Mouse (Mus musculus): ENCODE data around the gene Gm1604a.
"Not testable (repeated sequence)": the region's sequence is repeated elsewhere in the genome, so short reads cannot be mapped to it uniquely, and the experiment has no call there.

Gm1604a gene

GRCm38 (mm10) chr17:7025257-7025656 lies at the start of gene Gm1604a:
TSS of gene Gm1604a (plus strand) at chr17:7025568.
- peak in 1 of 2 experiments; percentile 3 for DNase-seq

DNA sequence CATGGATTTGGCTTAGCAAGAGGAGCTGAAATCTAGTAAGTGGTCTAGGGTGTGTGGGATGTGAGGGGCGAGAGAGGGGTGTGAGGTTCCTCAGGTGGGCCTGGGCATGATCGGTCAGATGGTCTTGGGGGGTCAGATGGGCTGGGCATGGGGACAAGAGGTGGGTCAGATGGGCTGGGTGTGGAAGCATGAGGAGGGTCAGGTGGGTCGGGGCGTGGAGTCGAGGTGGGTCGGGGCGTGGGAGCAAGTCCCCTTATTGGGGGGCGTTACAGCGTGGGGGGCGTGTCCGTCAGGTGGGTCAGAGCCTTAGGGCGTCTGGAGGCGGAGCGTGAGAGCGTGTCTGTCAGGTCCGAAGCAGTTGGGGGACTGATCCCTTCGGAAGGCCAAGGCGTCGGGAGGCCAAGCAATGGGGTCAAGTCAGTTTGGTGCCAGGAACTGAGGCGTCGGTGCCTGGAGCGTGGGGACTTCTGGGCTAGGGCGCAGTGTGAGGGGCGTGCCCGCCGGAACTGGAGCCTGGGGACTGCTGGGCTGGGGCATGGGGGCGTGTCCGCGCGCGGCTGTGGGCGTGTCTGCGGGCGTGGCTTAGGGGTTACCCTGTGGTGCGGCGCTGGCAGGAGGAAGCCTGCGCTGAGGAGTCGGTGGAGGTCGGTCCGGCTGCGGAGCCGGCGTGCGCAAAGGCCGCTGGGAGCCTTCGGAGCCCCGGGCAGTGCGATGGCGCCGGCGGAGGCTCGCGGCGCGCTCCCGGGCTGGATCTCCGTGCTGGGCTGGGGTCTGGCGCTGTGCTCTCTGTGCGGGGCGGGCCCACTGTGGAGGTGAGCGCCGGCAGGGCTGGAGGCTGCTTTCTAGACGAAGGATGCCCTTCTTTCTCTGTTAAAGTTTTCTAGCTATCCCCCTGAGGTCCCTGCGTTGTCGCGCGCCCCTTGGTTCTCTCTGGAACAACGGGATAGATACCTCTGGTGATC lies 46.8 kb upstream of the Gm1604a start, which contains the start of gene Gm49721:
Gm49721 (plus strand) TSS at position 618 of the 962 bp plus-strand sequence.
- DNase-seq, result peak; percentile 76 to 78

DNA sequence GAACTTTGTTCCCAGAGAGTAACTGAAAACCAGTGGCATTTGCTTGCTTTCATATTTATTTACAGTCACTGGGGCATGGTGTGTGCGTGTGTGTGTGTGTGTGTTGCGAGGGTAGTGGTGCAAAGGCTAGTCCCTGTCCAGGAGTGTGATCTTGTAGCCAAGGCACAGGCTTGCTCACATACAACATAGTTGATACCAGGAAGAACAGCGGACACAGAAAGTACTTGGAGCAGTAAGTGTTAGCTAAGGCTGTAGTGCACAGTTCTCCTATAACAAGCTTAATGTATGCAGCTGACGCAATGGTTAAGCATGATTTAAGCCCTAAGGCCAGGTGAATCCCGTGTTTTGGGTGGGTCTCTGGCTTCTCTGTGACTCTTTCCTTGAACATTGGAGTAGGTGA lies 46.0 kb upstream of the Gm1604a start:
- DNase-seq, result peak in 1 of 2 experiments; percentile 27

DNA sequence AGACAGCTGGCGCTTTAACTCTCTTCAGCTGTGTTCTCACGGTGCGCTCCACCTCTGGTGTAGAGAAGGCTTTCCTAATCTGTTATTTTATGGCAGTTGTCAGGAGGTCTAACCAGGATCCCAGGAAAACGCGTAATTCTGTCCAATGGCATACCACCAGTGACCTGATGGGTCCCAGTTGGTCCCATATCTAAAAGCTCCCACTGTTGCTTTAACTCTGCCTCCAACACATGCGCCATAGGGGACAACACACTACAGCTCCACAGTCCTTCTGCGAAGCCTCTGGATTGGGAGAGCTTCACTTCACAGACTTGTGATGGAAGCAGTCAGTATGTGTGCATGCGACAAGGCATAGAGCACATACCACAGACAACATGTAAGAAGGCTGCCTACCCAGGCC lies 45.2 kb upstream of the Gm1604a start:
- DNase-seq, result not testable (repeated sequence)

GRCm38 (mm10) chr17:6986118-6986517 lies 39.2 kb upstream of the Gm1604a start:
- DNase-seq, result not testable (repeated sequence)

GRCm38 (mm10) chr17:6995504-6995903 lies 29.9 kb upstream of the Gm1604a start:
- not testable (repeated sequence) for DNase-seq

DNA sequence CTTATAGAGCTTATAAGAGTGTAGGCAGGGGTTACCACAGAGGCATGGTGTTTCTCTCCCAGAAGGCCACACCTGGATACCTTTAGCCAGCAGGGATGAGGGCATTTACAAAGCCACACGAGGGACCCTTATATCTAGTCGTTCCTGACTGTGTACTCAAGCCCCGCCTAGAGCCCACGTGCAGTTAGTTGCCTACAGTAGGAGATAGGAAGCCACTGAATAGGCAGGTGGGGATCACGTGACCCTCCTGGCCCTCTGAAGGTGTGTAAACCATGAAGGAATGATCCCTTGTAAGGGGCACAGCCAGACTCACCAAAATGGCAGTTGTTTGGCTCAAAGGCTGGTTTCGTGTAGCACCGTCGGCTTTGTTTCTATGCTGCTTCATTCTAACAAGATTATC lies 28.5 kb upstream of the Gm1604a start:
- not testable (repeated sequence) for DNase-seq

DNA sequence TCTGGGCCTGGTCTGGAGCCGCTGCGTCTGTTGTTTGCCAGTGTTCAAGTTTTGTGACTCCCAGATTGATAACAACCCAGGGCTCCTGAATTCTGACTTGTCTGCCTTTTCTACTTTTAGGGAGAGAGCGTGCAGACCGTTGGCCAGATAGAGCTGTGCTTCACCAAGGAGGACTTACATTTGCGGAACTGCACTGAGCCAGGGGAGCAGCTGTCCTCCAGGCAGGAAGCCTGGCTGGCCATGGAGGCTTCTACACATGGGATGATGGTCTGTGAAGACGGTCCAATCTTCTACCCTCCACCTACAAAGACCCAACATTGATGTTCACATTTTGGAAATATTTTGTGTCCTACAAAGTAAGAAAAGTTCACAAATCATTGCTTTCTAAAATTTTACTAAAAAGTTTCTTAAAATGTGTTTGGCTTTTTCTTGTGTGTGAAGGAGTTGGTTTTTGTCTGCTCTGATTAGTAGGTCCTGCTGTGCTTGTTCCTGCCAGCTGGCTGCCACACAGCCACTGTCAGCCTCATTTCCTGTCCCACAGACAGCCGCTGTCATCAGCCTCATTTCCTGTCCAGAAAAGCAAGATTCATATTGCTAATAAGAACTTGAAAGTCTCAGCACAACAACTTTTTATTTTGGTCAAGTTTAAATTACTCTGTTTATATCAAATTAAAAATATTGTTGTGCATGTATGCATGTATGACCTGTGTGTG lies 27.4 kb upstream of the Gm1604a start:
- DNase-seq, result not testable (repeated sequence)

- not testable (repeated sequence) for DNase-seq
Measured at GRCm38 (mm10) chr17:7001790-7002585, 23.4 kb upstream of the Gm1604a start.

DNA sequence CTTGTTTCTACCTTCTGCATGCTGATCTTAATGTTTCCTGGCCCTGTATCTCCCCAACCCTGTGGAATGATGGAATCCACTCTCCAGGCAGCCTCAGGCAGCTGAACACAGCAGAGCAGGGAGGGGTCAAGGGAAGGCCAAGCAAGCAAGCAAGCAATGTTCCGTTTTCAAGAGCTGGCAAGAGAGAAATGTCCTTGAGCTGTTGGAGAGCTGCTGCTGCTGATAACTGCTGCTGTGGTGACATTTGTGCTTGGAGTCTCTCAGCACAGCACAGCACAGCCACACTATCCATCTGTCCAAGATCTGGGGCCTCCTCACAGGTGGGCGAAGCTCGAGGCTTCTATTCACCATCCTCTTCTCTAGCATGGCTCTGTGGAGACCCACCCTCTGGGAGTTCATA lies 22.0 kb upstream of the Gm1604a start:
- not testable (repeated sequence) for DNase-seq

DNA sequence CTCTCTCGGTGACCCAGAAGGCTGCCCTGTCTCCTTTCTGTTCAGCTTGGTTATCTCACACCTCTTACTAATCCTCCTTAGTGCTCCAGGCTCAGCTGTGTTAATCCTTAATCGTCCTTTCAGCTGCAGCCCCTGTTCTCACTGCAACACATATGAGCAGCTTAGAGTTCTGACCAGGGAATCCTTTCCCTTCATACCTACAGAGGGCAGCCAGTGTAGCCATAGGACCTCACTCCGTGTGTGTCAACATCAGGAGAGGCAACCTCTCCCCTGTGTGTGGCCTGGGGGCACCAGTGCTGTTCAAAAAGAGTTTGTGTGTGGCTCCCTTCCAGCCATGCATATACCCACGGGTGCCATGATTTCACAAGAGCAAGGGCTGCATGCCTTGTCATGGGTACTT lies 19.7 kb upstream of the Gm1604a start:
- not testable (repeated sequence) for DNase-seq

- DNase-seq, result not testable (repeated sequence)
Measured at GRCm38 (mm10) chr17:7008885-7009284, 16.5 kb upstream of the Gm1604a start.

GRCm38 (mm10) chr17:7009440-7009839 lies 15.9 kb upstream of the Gm1604a start:
- not testable (repeated sequence) for DNase-seq

DNA sequence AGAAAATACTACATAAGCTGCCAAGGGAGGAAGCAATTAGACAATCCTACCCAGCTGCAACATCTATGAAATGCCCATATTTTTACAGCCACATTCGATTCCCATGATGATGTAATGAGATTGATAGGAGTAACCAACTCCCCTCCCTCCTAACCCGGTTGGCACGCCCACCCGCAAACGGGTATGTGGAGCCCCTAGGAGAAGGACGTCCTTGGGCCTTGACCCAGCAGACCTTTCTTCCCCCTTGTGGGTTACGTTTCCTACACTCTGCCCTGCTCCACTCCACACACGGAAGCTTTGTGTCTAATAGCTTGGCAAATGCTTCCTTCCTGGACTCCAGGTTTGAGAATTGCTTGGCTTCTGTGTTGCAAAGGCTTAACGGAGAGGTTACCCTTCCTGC lies 15.5 kb upstream of the Gm1604a start:
- DNase-seq, result not testable (repeated sequence)

DNA sequence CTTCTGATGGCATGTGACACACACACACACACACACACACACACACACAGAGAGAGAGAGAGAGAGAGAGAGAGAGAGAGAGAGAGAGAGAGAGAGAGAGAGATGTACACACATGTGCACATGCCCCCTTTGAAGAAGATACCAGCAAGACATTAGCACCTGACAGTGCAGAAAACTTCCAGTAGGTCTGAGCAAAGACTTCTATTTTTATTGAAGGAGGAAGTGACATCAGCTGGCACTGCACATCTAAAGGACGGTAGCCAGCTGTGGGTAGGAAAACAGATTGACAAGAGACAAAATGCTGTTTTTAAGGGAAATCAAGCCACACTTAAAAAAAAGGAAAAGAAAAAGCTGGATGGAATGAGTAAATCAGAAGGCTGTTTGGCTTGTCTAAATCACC lies 11.2 kb upstream of the Gm1604a start:
- DNase-seq, result not testable (repeated sequence)

- DNase-seq, result not testable (repeated sequence)
Measured at GRCm38 (mm10) chr17:7025764-7026346, 487 bp downstream of the Gm1604a start.

GRCm38 (mm10) chr17:7030204-7030603 lies 4.8 kb downstream of the Gm1604a start:
- not testable (repeated sequence) for DNase-seq

DNA sequence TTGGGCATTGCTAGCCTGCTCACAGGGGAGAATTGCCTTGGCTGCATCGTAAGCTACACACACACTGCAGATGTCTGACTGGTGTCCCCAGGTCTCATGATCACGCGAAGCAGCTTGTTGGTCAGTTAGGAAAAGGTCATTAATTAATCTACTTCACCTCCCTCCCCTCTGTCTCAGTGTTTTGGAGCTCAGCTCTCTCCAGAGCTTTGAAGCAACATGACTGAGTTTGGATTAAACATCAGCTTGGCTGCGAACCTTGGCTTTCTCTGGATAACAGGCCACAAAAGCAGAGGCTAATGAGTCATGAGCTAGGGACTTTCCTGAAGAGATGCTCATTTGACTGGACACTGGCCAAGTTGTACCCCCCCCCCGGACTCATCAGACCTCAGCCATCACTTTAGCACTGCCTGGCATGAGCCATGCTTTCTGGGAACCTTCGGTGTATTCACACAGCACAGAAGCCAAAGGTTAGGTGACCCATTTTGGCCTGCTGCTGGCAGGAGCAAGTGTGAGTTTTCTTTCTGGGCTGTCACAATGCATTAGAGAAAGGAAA lies 5.3 kb downstream of the Gm1604a start:
- peak in 1 of 2 experiments; percentile 4 for DNase-seq

DNA sequence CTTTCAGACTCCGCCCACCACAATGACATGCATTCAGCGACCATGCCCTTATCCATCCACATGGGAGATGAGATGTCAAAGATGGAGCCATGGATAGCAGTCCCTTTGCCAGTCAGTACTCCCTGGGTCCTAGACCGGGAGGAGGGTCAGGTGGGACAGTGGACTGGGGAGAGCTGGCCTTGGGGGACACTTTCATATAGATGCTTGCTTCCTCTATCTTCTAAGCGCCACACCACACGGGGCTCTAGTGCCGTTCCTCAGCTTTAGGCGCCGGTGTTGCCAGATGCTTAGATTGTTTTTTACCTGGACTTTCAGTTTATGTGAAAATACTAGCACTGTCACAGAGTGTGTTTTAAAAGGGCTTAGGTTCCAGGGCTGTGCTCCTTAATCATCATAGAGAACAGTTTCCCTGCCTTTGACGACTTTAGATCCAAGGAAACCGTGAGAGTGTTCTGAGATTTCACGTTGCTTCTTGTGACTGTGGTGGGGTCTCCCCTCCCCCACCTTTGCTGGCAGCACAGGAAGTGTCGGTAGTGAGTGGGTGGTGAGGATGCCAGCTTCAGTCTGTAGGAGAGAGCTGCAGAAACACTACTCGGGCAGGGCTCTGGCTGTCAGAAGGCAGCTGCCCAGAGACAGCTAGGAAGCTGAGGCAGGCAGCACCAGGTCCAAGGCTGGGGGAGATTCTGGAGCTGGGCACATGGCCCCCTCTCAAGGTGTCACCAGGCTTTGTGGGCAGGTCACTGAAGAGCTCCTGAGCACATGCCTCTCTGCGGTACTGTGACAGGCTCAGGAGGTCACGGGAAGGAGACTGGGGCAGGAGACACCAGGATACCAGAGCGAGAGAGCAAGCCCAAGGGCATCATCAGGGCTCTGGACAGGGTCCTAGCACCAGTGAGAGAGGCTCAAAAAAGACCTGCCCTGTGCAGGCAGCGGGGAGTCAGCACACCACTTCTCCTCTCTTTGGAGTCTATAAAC lies 8.1 kb downstream of the Gm1604a start:
- not testable (repeated sequence) for DNase-seq

DNA sequence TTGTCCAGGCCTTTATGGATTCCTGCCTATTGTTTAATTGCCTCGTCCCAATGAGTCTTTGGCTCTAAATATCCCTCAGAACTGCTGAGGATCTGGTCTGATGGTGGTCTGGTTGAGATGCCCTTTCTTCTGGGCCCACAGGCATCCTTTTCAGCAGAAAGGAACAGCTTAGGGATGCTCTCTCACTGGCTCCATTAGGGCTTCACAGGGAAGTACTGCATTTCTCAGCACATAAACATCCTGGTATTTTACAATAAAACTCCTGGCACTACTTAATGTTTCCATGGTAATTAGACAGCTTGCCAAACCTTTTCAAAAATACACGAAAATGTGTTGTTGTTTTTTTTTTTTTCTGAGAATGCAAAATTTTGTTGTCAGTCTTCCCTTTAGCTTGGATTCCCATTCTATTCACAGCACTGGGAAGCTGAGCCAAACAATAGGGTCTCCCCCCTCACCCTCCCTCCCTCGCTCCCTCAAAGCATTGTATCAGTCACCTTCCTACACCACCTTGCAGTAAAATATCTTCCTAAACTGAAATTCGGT lies 43.7 kb downstream of the Gm1604a start:
- not testable (repeated sequence) for DNase-seq
